Mouse (Mus musculus) activated CD4-positive, CD25-positive, alpha-beta regulatory T cell (primary cell): ENCODE data around the gene Odaph. TPM values are rescaled to one million over a fixed set of nuclear protein-coding genes. Genes with fewer than 3 reads are reported as not detected.

Experiments
- polyA plus RNA-seq, 2 experiments: library from polyadenylated mRNA; unstranded; fragments of 100-300 nt; shearing (Covaris generic); gene quantifications; one replicate each; pipeline ENCODE4 v1.2.1; 2017

Gene Odaph
- not detected for polyA plus RNA-seq

GRCm38 (mm10) chr5:91987236-91987635, at the start of gene Odaph:
Odaph (plus strand) TSS chr5:91987475.

GRCm38 (mm10) chr5:91962639-91963440, 24.4 kb upstream of the Odaph start, which contains the start of gene Rchy1:
Rchy1 (minus strand) TSS chr5:91963068.

GRCm38 (mm10) chr5:92043783-92044182, 56.5 kb downstream of the Odaph start, which contains the start of gene Cdkl2:
Cdkl2 (minus strand) TSS chr5:92043883.

Other genes with a start within 250 kb of the Odaph start
- gene Rchy1, start 24.4 kb upstream of the Odaph start, polyA plus RNA-seq, result 100 to 1,000 TPM in 1 of 2 experiments, 10 to 100 TPM in 1; 81.9 to 120 TPM
- 1 to 10 TPM; 2.0 to 3.4 TPM for gene Cdkl2, start 56.4 kb downstream of the Odaph start, polyA plus RNA-seq
- gene G3bp2, start 96.2 kb downstream of the Odaph start, polyA plus RNA-seq, result 100 to 1,000 TPM; 145 to 158 TPM
- 10 to 100 TPM; 44.9 to 49.9 TPM for gene Uso1, start 150.5 kb downstream of the Odaph start, polyA plus RNA-seq
- not detected for gene U90926, start 227.9 kb downstream of the Odaph start, polyA plus RNA-seq